Mouse (Mus musculus) layer of hippocampus, adult 8-10 months (tissue): ENCODE data around the gene Ptp4a2. TPM values are rescaled to one million over a fixed set of nuclear protein-coding genes. Genes with fewer than 3 reads are reported as not detected.
"Not testable (repeated sequence)": the region's sequence is repeated elsewhere in the genome, so short reads cannot be mapped to it uniquely, and the experiment has no call there.

Experiments used
- DNase-seq, 2 experiments: peaks; one replicate each; pipeline ENCODE4 v3.0.0; 2022; ENCODE audit warnings: low spot score in 2 of 2
- total RNA-seq, 4 experiments: library from RNA; stranded (reverse); gene quantifications; 2 replicates each; pipeline ENCODE4 v1.2.4; 2022

The Ptp4a2 gene
- 100 to 1,000 TPM; 138 to 173 (median 144) TPM for total RNA-seq

- no peak for DNase-seq
Observed at GRCm38 (mm10) chr4:129810798-129811604, at the start of gene Ptp4a2. TSS of gene Ptp4a2 (plus strand) at chr4:129811219.

- no peak for DNase-seq
Observed at GRCm38 (mm10) chr4:129761606-129762005, 49.4 kb upstream of the Ptp4a2 start.

GRCm38 (mm10) chr4:129762496-129762895, 48.5 kb upstream of the Ptp4a2 start:
- DNase-seq: not testable (repeated sequence)

GRCm38 (mm10) chr4:129765351-129765750, 45.7 kb upstream of the Ptp4a2 start:
- DNase-seq: no peak

GRCm38 (mm10) chr4:129767782-129768181, 43.2 kb upstream of the Ptp4a2 start:
- no peak for DNase-seq

- DNase-seq: not testable (repeated sequence)
Observed at GRCm38 (mm10) chr4:129768742-129769141, 42.3 kb upstream of the Ptp4a2 start.

GRCm38 (mm10) chr4:129770600-129770999, 40.4 kb upstream of the Ptp4a2 start:
- DNase-seq: no peak

GRCm38 (mm10) chr4:129771314-129771671, 39.7 kb upstream of the Ptp4a2 start:
- no peak for DNase-seq

- DNase-seq: no peak
Observed at GRCm38 (mm10) chr4:129771672-129772521, 39.1 kb upstream of the Ptp4a2 start.

GRCm38 (mm10) chr4:129781881-129782675, 28.9 kb upstream of the Ptp4a2 start:
- DNase-seq: no peak

GRCm38 (mm10) chr4:129782857-129783331, 28.1 kb upstream of the Ptp4a2 start:
- no peak for DNase-seq

GRCm38 (mm10) chr4:129783506-129783905, 27.5 kb upstream of the Ptp4a2 start:
- no peak for DNase-seq

- DNase-seq: peak; percentile 59 to 81
Observed at GRCm38 (mm10) chr4:129785178-129785577, 25.8 kb upstream of the Ptp4a2 start.

GRCm38 (mm10) chr4:129788693-129789092, 22.3 kb upstream of the Ptp4a2 start:
- DNase-seq: no peak

- no peak for DNase-seq
Observed at GRCm38 (mm10) chr4:129789635-129790034, 21.4 kb upstream of the Ptp4a2 start.

- no peak for DNase-seq
Observed at GRCm38 (mm10) chr4:129790475-129790874, 20.5 kb upstream of the Ptp4a2 start.

GRCm38 (mm10) chr4:129791399-129791798, 19.6 kb upstream of the Ptp4a2 start:
- peak in 1 of 2 experiments; percentile 56 for DNase-seq

- DNase-seq: no peak
Observed at GRCm38 (mm10) chr4:129792666-129793202, 18.3 kb upstream of the Ptp4a2 start.

GRCm38 (mm10) chr4:129793713-129794329, 17.2 kb upstream of the Ptp4a2 start:
- no peak for DNase-seq

GRCm38 (mm10) chr4:129795151-129795860, 15.7 kb upstream of the Ptp4a2 start:
- no peak for DNase-seq
